Mouse (Mus musculus) ES-E14 (cell line): ENCODE data around the gene Ctps.

Experiments
- CHD2 ChIP-seq: IDR thresholded peaks from 2 replicates; pipeline ENCODE4 v1.6.1; 2014; ENCODE audit warnings: mild to moderate bottlenecking, low read depth, low read length, inconsistent platforms
- HCFC1 ChIP-seq: IDR thresholded peaks from 2 replicates; pipeline ENCODE4 v1.6.1; 2012; ENCODE audit warnings: low read length, inconsistent platforms, borderline replicate concordance; ENCODE audit not compliant: insufficient read depth
- MAFK ChIP-seq: IDR thresholded peaks from 2 replicates; pipeline ENCODE4 v1.6.1; 2014; ENCODE audit warnings: mild to moderate bottlenecking, low read depth, low read length, inconsistent platforms; ENCODE audit not compliant: insufficient read depth
- ZC3H11A ChIP-seq: IDR thresholded peaks from 2 replicates; pipeline ENCODE4 v1.6.1; 2012; ENCODE audit warnings: low read depth, mild to moderate bottlenecking, inconsistent platforms, low read length, borderline replicate concordance
- ZNF384 ChIP-seq: IDR thresholded peaks from 2 replicates; pipeline ENCODE4 v1.6.1; 2012; ENCODE audit warnings: low read depth, low read length, inconsistent platforms

GRCm38 (mm10) chr4:120580894-120581293 lies 10.8 kb upstream of the Ctps start:
- TF ChIP-seq ZNF384 (no peak), ZC3H11A (no peak), HCFC1 (no peak), CHD2 (no peak), MAFK (no peak)
